8 mouse cellular contexts compared by ENCODE assay signal in genomic region chr2:173083712-173084475, GRCm38 (mm10). TPM values are rescaled to one million over a fixed set of nuclear protein-coding genes. Genes with fewer than 3 reads are reported as not detected.
DNase-seq lines count a peak whose midpoint lies in the region; ATAC-seq and TF ChIP-seq lines count a peak whose summit lies in the region.

No protein-coding gene starts in this region.

- no peak; the same call in 1 of the 2 replicates for TF ChIP-seq POLR2A in spleen, adult 2 months (IDR thresholded peaks at IDR 0.05; ENCODE audit: low read depth, low read length)

- H3K4me3 ChIP-seq in ES-E14 (ENCODE audit: insufficient read depth in 1 of 2, low read depth in 1 of 2, low read length in 2 of 2, poor library complexity in 1 of 2, severe bottlenecking in 1 of 2), result no peak overlapping the region
- H3K4me3 ChIP-seq in forebrain, embryonic 15.5 days, result no peak overlapping the region
- no peak overlapping the region; the same call in 1 of the 2 replicates for H3K4me3 ChIP-seq in liver, embryonic 15.5 days (replicated peaks)
- no peak overlapping the region; the same call in 1 of the 2 replicates for H3K4me3 ChIP-seq in spleen, adult 2 months (ENCODE audit: extremely low read depth, insufficient read depth, insufficient read length)

- H3K9me3 ChIP-seq in ES-E14 (ENCODE audit: control insufficient read depth, insufficient read depth, low read depth, low read length), result no peaks in the 10 kb centered on the region
- no peaks in the 10 kb centered on the region for H3K9me3 ChIP-seq in forebrain, embryonic 15.5 days
- H3K9me3 ChIP-seq in liver, embryonic 15.5 days (replicated peaks), result no peaks in the 10 kb centered on the region

- H3K9ac ChIP-seq in ES-E14 (ENCODE audit: insufficient read depth, low read depth, low read length, poor library complexity, severe bottlenecking), result peak overlapping the region; percentile 41; the same call in 1 of the 2 replicates
- no peak overlapping the region for H3K9ac ChIP-seq in forebrain, embryonic 15.5 days (replicated peaks)
- H3K9ac ChIP-seq in liver, embryonic 15.5 days, result no peak overlapping the region

- peaks cover 0 to 9% of the 10 kb centered on the region in 2 experiments; a peak in 1 of 4 replicates for H3K4me1 ChIP-seq in ES-E14 (ENCODE audit: control insufficient read depth in 2 of 2, insufficient read depth in 2 of 2, low read length in 2 of 2, poor library complexity in 1 of 2)
- no peaks in the 10 kb centered on the region for H3K4me1 ChIP-seq in forebrain, embryonic 15.5 days
- H3K4me1 ChIP-seq in liver, embryonic 15.5 days (replicated peaks), result peaks cover 21% of the 10 kb centered on the region
- H3K4me1 ChIP-seq in spleen, adult 2 months (ENCODE audit: control insufficient read depth, insufficient read depth, insufficient read length), result peaks cover 41% of the 10 kb centered on the region; the same call in 1 of the 2 replicates

- no peak overlapping the region for H3K4me2 ChIP-seq in forebrain, embryonic 15.5 days (replicated peaks)
- H3K4me2 ChIP-seq in liver, embryonic 15.5 days, result peak overlapping the region; percentile 48

- no peak for TF ChIP-seq CTCF in spleen, adult 2 months (IDR thresholded peaks at IDR 0.05; ENCODE audit: extremely low read depth, insufficient read depth, insufficient read length, insufficient replicate concordance)

- in situ Hi-C loops in ES-E14 (cut with MboI; ENCODE audit: low sequenced_read_pairs in 2 of 2, unreplicated experiment in 2 of 2), result loop anchor here in 1 of 2 experiments (10.0 kb wide), 1 partner anchor 249 kb away; no protein-coding TSS in a partner anchor

- DNase-seq in CD4-positive helper T cell, adult 2 months (ENCODE audit: low read depth, low spot score), result peak; percentile 97
- peak; percentile 75 for DNase-seq in ES-E14 (ENCODE audit: low read depth, low spot score)
- DNase-seq in spleen, adult 2 months (ENCODE audit: low read depth in 1 of 2, low spot score in 2 of 2), result peak; percentile 85 to 91
- no peak for DNase-seq in cerebellum, adult 8-10 months
- DNase-seq in cerebellum, postnatal 36 days, result no peak
- DNase-seq in cerebellum, postnatal 25 days, result no peak

- 19% methylated on average over 13 of the region's 13 CpGs for WGBS in forebrain, embryonic 15.5 days
- WGBS in liver, embryonic 15.5 days (ENCODE audit: insufficient replicate concordance), result 13% methylated on average over 13 of the region's 13 CpGs
- WGBS in spleen, adult 2 months, result 15% methylated on average over 13 of the region's 13 CpGs

- no peak overlapping the region for H3K27ac ChIP-seq in ES-E14 (ENCODE audit: insufficient read depth, low read depth, low read length, poor library complexity, severe bottlenecking)
- no peak overlapping the region for H3K27ac ChIP-seq in forebrain, embryonic 15.5 days (replicated peaks)
- no peak overlapping the region for H3K27ac ChIP-seq in liver, embryonic 15.5 days (replicated peaks)
- H3K27ac ChIP-seq in spleen, adult 2 months (ENCODE audit: insufficient read depth, low read length), result peak overlapping the region; percentile 80

- H3K27me3 ChIP-seq in forebrain, embryonic 15.5 days, result no peaks in the 10 kb centered on the region
- 0 out of 2 replicates have a peak, but pooled peaks cover 5% of the 10 kb centered on the region for H3K27me3 ChIP-seq in liver, embryonic 15.5 days
- no peaks in the 10 kb centered on the region for H3K27me3 ChIP-seq in spleen, adult 2 months (ENCODE audit: control insufficient read depth, insufficient read depth, low read length)

- no peaks in the 10 kb centered on the region for H3K36me3 ChIP-seq in ES-E14 (ENCODE audit: control insufficient read depth, insufficient read depth, low read length, poor library complexity, severe bottlenecking)
- H3K36me3 ChIP-seq in forebrain, embryonic 15.5 days, result no peaks in the 10 kb centered on the region
- H3K36me3 ChIP-seq in liver, embryonic 15.5 days (replicated peaks), result no peaks in the 10 kb centered on the region
- no peaks in the 10 kb centered on the region for H3K36me3 ChIP-seq in spleen, adult 2 months (ENCODE audit: control insufficient read depth, insufficient read depth, low read length)

- ATAC-seq in forebrain, embryonic 15.5 days (replicated peaks), result 0 out of 2 replicates have a peak, but pooled peaks have one; percentile 32
- peak; percentile 57 for ATAC-seq in liver, embryonic 15.5 days (ENCODE audit: insufficient read depth)

TF ChIP-seq in ES-E14, 5 proteins besides CTCF, POLR2A, EP300 and RAD21:
- TF ChIP-seq ZC3H11A (IDR thresholded peaks at IDR 0.05; ENCODE audit: borderline replicate concordance, low read depth, low read length), result no peak
- TF ChIP-seq MAFK (IDR thresholded peaks at IDR 0.05; ENCODE audit: insufficient read depth, low read depth, low read length), result no peak
- no peak for TF ChIP-seq ZNF384 (IDR thresholded peaks at IDR 0.05; ENCODE audit: low read depth, low read length)
- TF ChIP-seq CHD2 (IDR thresholded peaks at IDR 0.05; ENCODE audit: low read depth, low read length), result no peak
- no peak for TF ChIP-seq HCFC1 (IDR thresholded peaks at IDR 0.05; ENCODE audit: borderline replicate concordance, insufficient read depth, low read length)

RNA-seq across cellular contexts. Expression of gene Ctcfl, which starts 35.4 kb away (rescaled TPM):
- total RNA-seq in ES-E14 (2012; rRNA removed), result 3.2 and 8.9 TPM in 2 replicates
- 0.06 TPM in 1 of 2 replicates, not detected in the other for polyA plus RNA-seq in forebrain, embryonic 15.5 days (2015; fragmentation: Nextera tagmentation; extraction: Ambion mirVana)
- 0.03 and 0.07 TPM in 2 replicates for polyA plus RNA-seq in liver, embryonic 15.5 days (2015; fragmentation: Nextera tagmentation; extraction: Ambion mirVana)
- polyA plus RNA-seq in spleen, adult 2 months (2012; rRNA removed), result not detected in 2 replicates

Comparison
In these comparisons a context has a peak if more than half of its experiments do, and no peak if none do; other contexts are left out.
1. DNase-seq: peak in CD4-positive helper T cell, adult 2 months (single experiment), ES-E14 (single experiment) and spleen, adult 2 months (2 of 2); none in cerebellum, adult 8-10 months (single experiment), cerebellum, postnatal 36 days (0 of 2) and cerebellum, postnatal 25 days (0 of 2).